Mouse (Mus musculus) erythroid progenitor cell, adult 5-6 weeks (primary cell): Measurements from ENCODE around the gene Afg1l. TPM values are rescaled to one million over a fixed set of nuclear protein-coding genes. Genes with fewer than 3 reads are reported as not detected.

Source experiments
- ATAC-seq: replicated peaks from 2 replicates; pipeline ENCODE4 v1.8.0; 2016; ENCODE audit warnings: moderate number of reproducible peaks, mild to moderate bottlenecking, moderate TSS enrichment, inconsistent platforms; ENCODE audit not compliant: poor library complexity, low FRiP score, severe bottlenecking
- total RNA-seq, 2 experiments: library from RNA; stranded (forward) in 1 of 2; stranded (reverse) in 1 of 2; fragments of 150-400 nt in 1 of 2; fragments of 186-747, 209-891 nt in 1 of 2; gene quantifications; 2 replicates each; pipeline versions ENCODE4 v1.2.3 to v1.2.4; 2015 to 2017; ENCODE audit warnings: low replicate concordance in 2 of 2

Afg1l gene
- total RNA-seq, 2 experiments from 2014 or later: 0.84 to 1.7 TPM

GRCm38 (mm10) chr10:42388181-42388580 is 90.2 kb downstream of the Afg1l start:
- ATAC-seq: no peak

- no peak for ATAC-seq
Measured at GRCm38 (mm10) chr10:42384946-42385644, 93.3 kb downstream of the Afg1l start.

- ATAC-seq: no peak
Measured at GRCm38 (mm10) chr10:42383708-42384107, 94.7 kb downstream of the Afg1l start.

- ATAC-seq: no peak
Measured at GRCm38 (mm10) chr10:42364216-42364615, 114.1 kb downstream of the Afg1l start.

- ATAC-seq: peak; percentile 57; the same call in 1 of the 2 replicates
Measured at GRCm38 (mm10) chr10:42355980-42356379, 122.4 kb downstream of the Afg1l start.

- no peak for ATAC-seq
Measured at GRCm38 (mm10) chr10:42347986-42348385, 130.4 kb downstream of the Afg1l start.

GRCm38 (mm10) chr10:42347127-42347526 is 131.2 kb downstream of the Afg1l start:
- no peak for ATAC-seq

GRCm38 (mm10) chr10:42346179-42346877 is 132.0 kb downstream of the Afg1l start:
- no peak for ATAC-seq

- ATAC-seq: no peak
Measured at GRCm38 (mm10) chr10:42342714-42343113, 135.7 kb downstream of the Afg1l start.

- no peak for ATAC-seq
Measured at GRCm38 (mm10) chr10:42341815-42342457, 136.4 kb downstream of the Afg1l start.

- no peak for ATAC-seq
Measured at GRCm38 (mm10) chr10:42340426-42340793, 138.0 kb downstream of the Afg1l start.

- no peak for ATAC-seq
Measured at GRCm38 (mm10) chr10:42339773-42340425, 138.5 kb downstream of the Afg1l start.

- no peak for ATAC-seq
Measured at GRCm38 (mm10) chr10:42338456-42338855, 139.9 kb downstream of the Afg1l start.

GRCm38 (mm10) chr10:42327576-42327975 is 150.8 kb downstream of the Afg1l start:
- ATAC-seq: no peak

GRCm38 (mm10) chr10:42325305-42325704 is 153.1 kb downstream of the Afg1l start:
- no peak for ATAC-seq

- no peak for ATAC-seq
Measured at GRCm38 (mm10) chr10:42323978-42324377, 154.4 kb downstream of the Afg1l start.

GRCm38 (mm10) chr10:42313222-42313786 is 165.1 kb downstream of the Afg1l start:
- no peak for ATAC-seq

GRCm38 (mm10) chr10:42312557-42312956 is 165.8 kb downstream of the Afg1l start:
- no peak for ATAC-seq

GRCm38 (mm10) chr10:42308687-42308987 is 169.7 kb downstream of the Afg1l start:
- ATAC-seq: no peak

GRCm38 (mm10) chr10:42307980-42308686 is 170.2 kb downstream of the Afg1l start:
- ATAC-seq: no peak
